ENCODE assay signal across 9 mouse cellular contexts in the genomic region with DNA sequence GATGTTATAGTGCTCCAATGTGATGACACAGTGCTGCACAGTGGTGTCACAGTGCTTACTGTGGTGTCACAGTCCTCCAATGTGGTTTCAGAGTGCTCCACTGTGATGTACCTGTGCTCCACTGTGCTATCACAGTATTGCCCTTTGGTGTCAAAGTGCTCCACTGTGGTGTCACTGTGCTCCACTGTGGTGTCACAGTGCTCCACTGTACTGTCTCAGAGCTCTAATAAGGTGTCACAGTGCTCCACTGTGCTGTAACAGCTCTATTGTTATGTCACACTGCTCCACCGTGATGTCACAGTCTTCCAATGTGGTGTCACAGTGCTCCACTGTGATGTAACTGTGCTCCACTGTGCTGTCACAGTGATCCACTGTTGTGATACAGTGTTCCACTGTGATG.
DNase-seq lines count a peak whose midpoint lies in the region; ATAC-seq lines count a peak whose summit lies in the region.
"Had no signal": no experiment of that assay in that cellular context is flagged by ENCODE, and none has a peak within 500 bp of the region (broad histone marks: within the 10 kb centered on the region; RNA-seq: fewer than 3 reads in every experiment).

No protein-coding gene starts in this region.

- no peaks in the 10 kb centered on the region for H3K4me1 ChIP-seq in heart, embryonic 16.5 days (ENCODE audit: control insufficient read depth, insufficient read depth, low read length)
- no peaks in the 10 kb centered on the region; the same call in 1 of the 2 replicates for H3K4me1 ChIP-seq in megakaryocyte, embryonic 14.5 days

- no peak overlapping the region for H3K4me3 ChIP-seq in heart, embryonic 16.5 days (ENCODE audit: low read length)
- H3K4me3 ChIP-seq in megakaryocyte, embryonic 14.5 days (replicated peaks) = peak overlapping the region; percentile 51

- no peak overlapping the region for H3K4me2 ChIP-seq in heart, embryonic 16.5 days (ENCODE audit: low read depth, low read length)

- WGBS in heart, embryonic 16.5 days = 72% methylated on average over 1 of the region's 1 CpGs

- H3K9ac ChIP-seq in heart, embryonic 16.5 days (ENCODE audit: low read length) = no peak overlapping the region

- H3K9me3 ChIP-seq in heart, embryonic 16.5 days (replicated peaks; ENCODE audit: control insufficient read depth, low read length) = peaks cover 38% of the 10 kb centered on the region
- peaks cover 91% of the 10 kb centered on the region for H3K9me3 ChIP-seq in megakaryocyte, embryonic 14.5 days

- no peak for DNase-seq in heart, postnatal 36 days
- peak; percentile 6 for DNase-seq in MN1 (ENCODE audit: low spot score)
- DNase-seq in c-Kit-positive CD71-positive TER-119-positive erythroid progenitor cells, embryonic 14.5 days (ENCODE audit: low spot score) = no peak
- no peak for DNase-seq in gastrocnemius, adult 8-10 months (ENCODE audit: low spot score in 2 of 2)
- DNase-seq: spleen, adult 18-20 months had no signal

- H3K27me3 ChIP-seq in heart, embryonic 16.5 days (ENCODE audit: control insufficient read depth, insufficient read depth, low read length) = no peaks in the 10 kb centered on the region
- H3K27me3 ChIP-seq in megakaryocyte, embryonic 14.5 days (replicated peaks) = no peaks in the 10 kb centered on the region

- intact Hi-C loops in heart, postnatal 36 days (cut with DNase I) = no loop called here

- H3K27ac ChIP-seq in heart, embryonic 16.5 days (ENCODE audit: low read length) = no peak overlapping the region

- ATAC-seq in heart, embryonic 16.5 days (replicated peaks; ENCODE audit: extremely low read depth, insufficient read depth, low FRiP score) = 0 out of 2 replicates have a peak, but pooled peaks have one; percentile 35
- 0 out of 2 replicates have a peak, but pooled peaks have one; percentile 23 for ATAC-seq in granulocyte monocyte progenitor cell, adult 5-6 weeks (replicated peaks; ENCODE audit: poor library complexity, severe bottlenecking)
- ATAC-seq in inflammation-experienced regulatory T-cells, adult 6 months = no peak

- no peaks in the 10 kb centered on the region for H3K36me3 ChIP-seq in heart, embryonic 16.5 days (ENCODE audit: control insufficient read depth, insufficient read depth)
- no peaks in the 10 kb centered on the region for H3K36me3 ChIP-seq in megakaryocyte, embryonic 14.5 days (replicated peaks; ENCODE audit: low read length)
